ENCODE assay signal across 10 mouse cellular contexts in genomic region chr13:43193266-43193665, GRCm38 (mm10). TPM values are rescaled to one million over a fixed set of nuclear protein-coding genes. Genes with fewer than 3 reads are reported as not detected.
DNase-seq lines count a peak whose midpoint lies in the region; ATAC-seq and TF ChIP-seq lines count a peak whose summit lies in the region.
"Had no signal": no experiment of that assay in that cellular context is flagged by ENCODE, and none has a peak within 500 bp of the region (broad histone marks: within the 10 kb centered on the region; RNA-seq: fewer than 3 reads in every experiment).

No protein-coding gene starts in this region.

- no peak overlapping the region for H3K4me2 ChIP-seq in intestine, embryonic 14.5 days (ENCODE audit: low read length)
- no peak overlapping the region; the same call in 1 of the 2 replicates for H3K4me2 ChIP-seq in intestine, postnatal 0 days (replicated peaks; ENCODE audit: low read depth)
- H3K4me2 ChIP-seq in lung, embryonic 16.5 days (ENCODE audit: low read depth, low read length) = no peak overlapping the region
- H3K4me2 ChIP-seq in stomach, postnatal 0 days (replicated peaks; ENCODE audit: low read depth) = no peak overlapping the region
- no peak overlapping the region for H3K4me2 ChIP-seq in kidney, embryonic 16.5 days (replicated peaks; ENCODE audit: low read depth, low read length)
- H3K4me2 ChIP-seq: hindbrain, embryonic 14.5 days had no signal

- no peaks in the 10 kb centered on the region for H3K27me3 ChIP-seq in intestine, embryonic 14.5 days (replicated peaks; ENCODE audit: control insufficient read depth, insufficient read depth, low read length)
- H3K27me3 ChIP-seq in intestine, postnatal 0 days (replicated peaks; ENCODE audit: control insufficient read depth, insufficient read depth, low read length) = no peaks in the 10 kb centered on the region
- H3K27me3 ChIP-seq in lung, embryonic 16.5 days (ENCODE audit: control insufficient read depth, insufficient read depth, low read depth, low read length) = no peaks in the 10 kb centered on the region
- no peaks in the 10 kb centered on the region for H3K27me3 ChIP-seq in stomach, postnatal 0 days (ENCODE audit: control insufficient read depth, insufficient read depth, low read length)
- H3K27me3 ChIP-seq in kidney, embryonic 16.5 days (ENCODE audit: insufficient read depth, low read length) = no peaks in the 10 kb centered on the region

- no peak for ATAC-seq in intestine, embryonic 14.5 days (replicated peaks; ENCODE audit: low FRiP score, low TSS enrichment, low read depth)
- ATAC-seq in intestine, postnatal 0 days = no peak
- ATAC-seq in common myeloid progenitor, adult 5-6 weeks (replicated peaks; ENCODE audit: low read depth, poor library complexity, severe bottlenecking) = peak; percentile 73
- ATAC-seq in lung, embryonic 16.5 days (ENCODE audit: low read depth) = 0 out of 2 replicates have a peak, but pooled peaks have one; percentile 8
- peak; percentile 36; the same call in 1 of the 2 replicates for ATAC-seq in stomach, postnatal 0 days (ENCODE audit: low FRiP score, low TSS enrichment)
- no peak for ATAC-seq in kidney, embryonic 16.5 days (ENCODE audit: low FRiP score, low TSS enrichment)

- H3K9me3 ChIP-seq in intestine, embryonic 14.5 days (ENCODE audit: control insufficient read depth, low read length) = no peaks in the 10 kb centered on the region
- no peaks in the 10 kb centered on the region for H3K9me3 ChIP-seq in intestine, postnatal 0 days (ENCODE audit: control insufficient read depth)
- H3K9me3 ChIP-seq in lung, embryonic 16.5 days (ENCODE audit: control insufficient read depth, low read length) = no peaks in the 10 kb centered on the region
- no peaks in the 10 kb centered on the region for H3K9me3 ChIP-seq in stomach, postnatal 0 days (ENCODE audit: control insufficient read depth, low read length)
- no peaks in the 10 kb centered on the region; the same call in 1 of the 2 replicates for H3K9me3 ChIP-seq in kidney, embryonic 16.5 days (ENCODE audit: low read length)

- no peaks in the 10 kb centered on the region for H3K36me3 ChIP-seq in intestine, embryonic 14.5 days (ENCODE audit: control insufficient read depth, insufficient read depth, low read length)
- no peaks in the 10 kb centered on the region for H3K36me3 ChIP-seq in intestine, postnatal 0 days (ENCODE audit: control insufficient read depth, insufficient read depth)
- H3K36me3 ChIP-seq in lung, embryonic 16.5 days (ENCODE audit: control insufficient read depth, insufficient read depth, low read length) = no peaks in the 10 kb centered on the region
- H3K36me3 ChIP-seq in stomach, postnatal 0 days (ENCODE audit: control insufficient read depth, insufficient read depth, low read length) = no peaks in the 10 kb centered on the region
- H3K36me3 ChIP-seq in kidney, embryonic 16.5 days (ENCODE audit: insufficient read depth, low read length) = no peaks in the 10 kb centered on the region

- H3K27ac ChIP-seq in intestine, embryonic 14.5 days (ENCODE audit: low read depth) = 0 out of 2 replicates have a peak overlapping the region, but pooled peaks have one; percentile 33
- H3K27ac ChIP-seq in intestine, postnatal 0 days (ENCODE audit: low read depth, low read length) = no peak overlapping the region
- H3K27ac ChIP-seq in lung, embryonic 16.5 days (ENCODE audit: low read length) = peak overlapping the region; percentile 23; the same call in 1 of the 2 replicates
- no peak overlapping the region for H3K27ac ChIP-seq in stomach, postnatal 0 days (replicated peaks)
- no peak overlapping the region for H3K27ac ChIP-seq in kidney, embryonic 16.5 days (ENCODE audit: low read length)
- H3K27ac ChIP-seq: hindbrain, embryonic 14.5 days; macrophage had no signal

- TF ChIP-seq CTCF in intestine, postnatal 0 days (IDR thresholded peaks at IDR 0.05; ENCODE audit: low read depth) = no peak
- TF ChIP-seq CTCF in stomach, postnatal 0 days (IDR thresholded peaks at IDR 0.05; ENCODE audit: low read depth) = no peak

- DNase-seq in intestine, embryonic 14.5 days (ENCODE audit: low spot score) = no peak
- DNase-seq in stomach, postnatal 0 days (ENCODE audit: low spot score) = no peak
- no peak for DNase-seq in ovary, postnatal 10 days (ENCODE audit: low spot score)
- DNase-seq in right cerebral cortex, postnatal 14 days = no peak

- H3K4me1 ChIP-seq in intestine, embryonic 14.5 days (replicated peaks; ENCODE audit: control insufficient read depth, insufficient read depth, low read length) = peaks cover 12% of the 10 kb centered on the region; the same call in 1 of the 2 replicates
- H3K4me1 ChIP-seq in intestine, postnatal 0 days (replicated peaks; ENCODE audit: control insufficient read depth, insufficient read depth, low read length) = no peaks in the 10 kb centered on the region
- peaks cover 35% of the 10 kb centered on the region for H3K4me1 ChIP-seq in lung, embryonic 16.5 days (replicated peaks; ENCODE audit: control insufficient read depth, insufficient read depth, low read length)
- H3K4me1 ChIP-seq in stomach, postnatal 0 days (replicated peaks; ENCODE audit: control insufficient read depth, insufficient read depth) = peaks cover 3% of the 10 kb centered on the region; the same call in 1 of the 2 replicates
- H3K4me1 ChIP-seq in kidney, embryonic 16.5 days (ENCODE audit: insufficient read depth, low read length) = peaks cover 9% of the 10 kb centered on the region

- no peak overlapping the region for H3K4me3 ChIP-seq in intestine, embryonic 14.5 days (ENCODE audit: low read depth, low read length)
- no peak overlapping the region for H3K4me3 ChIP-seq in intestine, postnatal 0 days (ENCODE audit: low read depth, low read length)
- H3K4me3 ChIP-seq in lung, embryonic 16.5 days (ENCODE audit: low read length) = no peak overlapping the region
- H3K4me3 ChIP-seq in stomach, postnatal 0 days (ENCODE audit: low read depth, low read length) = no peak overlapping the region
- H3K4me3 ChIP-seq in kidney, embryonic 16.5 days (ENCODE audit: low read length) = no peak overlapping the region

- 32% methylated on average over 7 of the region's 7 CpGs for WGBS in intestine, embryonic 14.5 days
- WGBS in intestine, postnatal 0 days = 11% methylated on average over 7 of the region's 7 CpGs
- WGBS in lung, embryonic 16.5 days = 11% methylated on average over 7 of the region's 7 CpGs
- WGBS in stomach, postnatal 0 days = 22% methylated on average over 7 of the region's 7 CpGs
- WGBS in kidney, embryonic 16.5 days = 57% methylated on average over 7 of the region's 7 CpGs

- H3K9ac ChIP-seq in intestine, embryonic 14.5 days (ENCODE audit: low read length) = no peak overlapping the region
- H3K9ac ChIP-seq in intestine, postnatal 0 days (ENCODE audit: low read depth, low read length) = no peak overlapping the region
- H3K9ac ChIP-seq in lung, embryonic 16.5 days (ENCODE audit: low read length) = no peak overlapping the region
- H3K9ac ChIP-seq in stomach, postnatal 0 days (ENCODE audit: low read length) = no peak overlapping the region
- no peak overlapping the region for H3K9ac ChIP-seq in kidney, embryonic 16.5 days (replicated peaks; ENCODE audit: low read length)
- H3K9ac ChIP-seq: hindbrain, embryonic 14.5 days had no signal

- no peak for TF ChIP-seq EP300 in stomach, postnatal 0 days (optimal IDR thresholded peaks at IDR 0.05)

RNA-seq across cellular contexts. Expression of gene Tbc1d7, which starts 22.0 kb away (rescaled TPM):
- 45.0 and 45.6 TPM in 2 replicates for polyA plus RNA-seq in intestine, embryonic 14.5 days (2014; fragmentation: Nextera tagmentation; extraction: Ambion mirVana)
- polyA plus RNA-seq in intestine, postnatal 0 days (2015; fragmentation: Nextera tagmentation; extraction: Ambion mirVana) = 22.0 and 24.1 TPM in 2 replicates
- total RNA-seq in common myeloid progenitor, adult 5-6 weeks (2017) = 8.6 and 17.1 TPM in 2 replicates
- polyA plus RNA-seq in lung, embryonic 16.5 days (2015; fragmentation: Nextera tagmentation; extraction: Ambion mirVana) = 44.4 and 47.3 TPM in 2 replicates
- 30.9 and 31.3 TPM in 2 replicates for polyA plus RNA-seq in stomach, postnatal 0 days (2015; fragmentation: Nextera tagmentation; extraction: Ambion mirVana)
- polyA plus RNA-seq in kidney, embryonic 16.5 days (2015; fragmentation: Nextera tagmentation; extraction: Ambion mirVana) = 57.3 and 58.0 TPM in 2 replicates

Comparison
In these comparisons a context has a peak if more than half of its experiments do, and no peak if none do; other contexts are left out.
1. H3K27ac ChIP-seq: peak in intestine, embryonic 14.5 days (single experiment) and lung, embryonic 16.5 days (single experiment); none in intestine, postnatal 0 days (single experiment), stomach, postnatal 0 days (single experiment) and kidney, embryonic 16.5 days (single experiment).
2. ATAC-seq: peak in common myeloid progenitor, adult 5-6 weeks (single experiment), lung, embryonic 16.5 days (single experiment) and stomach, postnatal 0 days (single experiment); none in intestine, embryonic 14.5 days (single experiment), intestine, postnatal 0 days (single experiment) and kidney, embryonic 16.5 days (single experiment).